Mouse (Mus musculus) lung, adult 18-20 months (tissue): ENCODE results near the gene Spo11.

ENCODE experiments used
- DNase-seq, 2 experiments: peaks; one replicate each; pipeline ENCODE4 v3.0.0; 2022; ENCODE audit warnings: mixed read lengths in 2 of 2

Gene Spo11

GRCm38 (mm10) chr2:172977409-172978130 is at the start of gene Spo11:
Spo11 (plus strand) TSS chr2:172977700.
- no peak for DNase-seq

DNA sequence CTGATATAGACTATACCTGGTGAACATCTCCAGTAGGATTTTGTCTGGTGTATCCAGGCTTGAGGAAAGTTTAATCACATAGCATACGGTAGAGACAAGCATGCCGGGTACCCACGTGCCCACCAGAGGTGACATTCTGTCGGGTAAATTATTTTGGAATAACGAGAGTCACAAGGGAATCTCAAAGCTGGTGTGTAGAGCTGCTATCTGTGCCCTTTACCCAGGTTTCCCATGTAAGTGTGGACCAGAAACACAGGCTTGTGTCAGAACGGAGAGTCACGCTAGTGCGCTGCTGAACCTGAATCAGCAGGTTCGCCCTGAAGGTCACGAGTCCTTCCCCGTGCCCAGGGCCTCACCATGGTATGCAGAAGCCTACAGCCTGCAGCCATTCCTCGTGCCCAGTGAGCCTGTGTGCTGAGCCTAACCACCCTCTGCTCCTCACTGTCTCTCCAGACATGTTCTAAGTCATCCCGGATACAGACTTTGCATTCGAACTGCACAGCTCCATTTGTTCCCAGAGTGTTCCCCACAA is 47.5 kb upstream of the Spo11 start:
- DNase-seq: no peak

DNA sequence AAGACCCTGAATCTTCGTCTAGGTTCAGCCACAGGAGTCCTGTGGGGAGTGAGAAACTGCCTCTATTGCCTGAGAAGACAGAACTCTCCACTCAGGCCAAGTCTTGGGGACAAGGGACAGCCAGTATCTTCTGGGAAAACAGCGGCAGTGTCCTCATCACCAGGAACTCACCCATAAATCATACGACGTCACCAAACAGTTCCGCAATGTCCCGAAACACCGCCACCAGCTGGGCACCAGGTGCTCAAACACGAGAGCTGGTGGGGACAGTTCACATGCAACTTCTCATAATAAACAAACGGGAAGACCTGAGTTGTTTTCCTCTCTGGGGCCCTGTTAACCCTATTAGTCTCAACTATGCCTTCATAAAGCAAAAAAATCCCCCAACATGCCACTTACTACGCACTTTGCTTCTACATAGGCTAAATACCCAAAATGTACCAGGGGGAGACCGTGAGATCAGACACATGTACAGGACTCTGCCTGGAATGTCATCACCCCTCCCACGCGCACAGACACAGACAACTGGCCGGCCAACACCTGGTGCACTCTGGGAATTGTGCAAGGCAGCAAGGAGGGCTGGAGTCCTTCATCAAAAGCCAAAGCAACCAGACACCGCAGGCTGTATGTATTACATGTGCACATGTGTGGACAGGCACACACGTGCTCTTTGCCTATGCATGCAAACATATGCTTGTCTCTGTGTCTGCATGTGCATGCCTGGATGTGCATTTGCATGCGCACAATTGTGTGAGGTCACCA is 46.2 kb upstream of the Spo11 start:
- DNase-seq: no peak

GRCm38 (mm10) chr2:172933631-172934419 is 43.7 kb upstream of the Spo11 start:
- DNase-seq: peak in 1 of 2 experiments; percentile 37

GRCm38 (mm10) chr2:172934420-172934788 is 43.1 kb upstream of the Spo11 start:
- no peak for DNase-seq

GRCm38 (mm10) chr2:172934891-172935740 is 42.4 kb upstream of the Spo11 start:
- DNase-seq: no peak

- DNase-seq: no peak
These were observed 41.5 kb upstream of the Spo11 start for GRCm38 (mm10) chr2:172935776-172936562.

GRCm38 (mm10) chr2:172936844-172937243 is 40.7 kb upstream of the Spo11 start:
- DNase-seq: no peak

DNA sequence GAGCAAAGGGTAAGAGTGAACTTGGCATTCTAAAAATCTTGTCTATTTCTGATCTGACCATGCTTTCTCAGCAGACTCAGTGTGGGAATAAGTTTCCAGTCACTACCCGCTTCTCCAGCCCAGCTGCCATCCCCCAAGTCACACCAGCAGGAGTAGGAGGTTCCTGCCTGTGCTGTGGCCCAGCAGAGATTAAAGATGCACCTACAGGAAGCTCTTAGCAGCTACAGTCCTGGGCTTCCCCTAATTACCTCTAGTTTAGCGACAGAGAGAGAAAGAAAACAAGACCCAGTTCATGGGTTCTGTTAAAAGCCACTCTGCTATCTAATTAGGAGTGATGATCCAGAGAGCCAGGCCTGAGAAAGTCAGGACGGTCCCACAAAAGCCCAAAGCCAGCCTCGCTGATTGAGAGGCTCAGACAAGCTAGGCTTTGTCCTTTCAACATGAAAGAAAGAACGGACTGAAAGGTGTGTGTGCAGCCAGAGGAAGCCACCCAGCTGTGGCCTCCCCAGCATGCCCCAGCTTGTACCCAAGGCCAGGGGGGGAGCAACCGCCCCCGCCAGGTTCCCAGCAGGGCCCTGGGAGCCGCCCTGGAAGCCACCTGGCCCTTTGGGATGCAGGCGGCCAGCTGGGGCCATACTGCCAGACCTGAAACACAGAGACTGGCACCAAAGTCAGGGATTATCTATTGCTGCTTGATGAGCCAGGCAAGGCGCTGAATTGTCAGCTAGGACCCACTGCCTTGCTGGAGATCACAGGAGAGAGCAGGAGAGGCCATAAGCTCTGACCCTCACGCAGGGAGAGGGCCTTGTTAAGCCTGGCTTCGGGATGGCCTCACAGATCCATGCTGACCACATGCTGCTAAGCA is 39.9 kb upstream of the Spo11 start:
- DNase-seq: no peak

- no peak for DNase-seq
These were observed 38.5 kb upstream of the Spo11 start for GRCm38 (mm10) chr2:172938761-172939638.

DNA sequence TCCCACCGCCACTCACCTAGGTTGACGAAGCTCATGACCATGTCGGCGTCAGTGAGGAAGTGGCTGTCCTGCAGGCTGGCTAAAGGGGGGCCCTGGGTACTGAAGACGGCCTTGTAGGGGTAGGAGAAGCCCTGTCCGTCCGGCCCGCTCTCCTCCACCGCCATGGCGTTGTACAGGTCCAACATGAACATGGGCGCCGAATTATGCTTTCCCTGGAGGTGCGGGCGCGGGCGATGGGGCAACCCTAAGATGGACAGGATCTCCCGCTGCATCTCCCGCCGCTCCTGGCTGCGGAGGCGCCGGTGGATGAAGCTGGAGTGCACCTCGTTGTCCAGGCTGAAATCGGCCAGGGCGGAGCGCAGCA is 37.9 kb upstream of the Spo11 start:
- no peak for DNase-seq

DNA sequence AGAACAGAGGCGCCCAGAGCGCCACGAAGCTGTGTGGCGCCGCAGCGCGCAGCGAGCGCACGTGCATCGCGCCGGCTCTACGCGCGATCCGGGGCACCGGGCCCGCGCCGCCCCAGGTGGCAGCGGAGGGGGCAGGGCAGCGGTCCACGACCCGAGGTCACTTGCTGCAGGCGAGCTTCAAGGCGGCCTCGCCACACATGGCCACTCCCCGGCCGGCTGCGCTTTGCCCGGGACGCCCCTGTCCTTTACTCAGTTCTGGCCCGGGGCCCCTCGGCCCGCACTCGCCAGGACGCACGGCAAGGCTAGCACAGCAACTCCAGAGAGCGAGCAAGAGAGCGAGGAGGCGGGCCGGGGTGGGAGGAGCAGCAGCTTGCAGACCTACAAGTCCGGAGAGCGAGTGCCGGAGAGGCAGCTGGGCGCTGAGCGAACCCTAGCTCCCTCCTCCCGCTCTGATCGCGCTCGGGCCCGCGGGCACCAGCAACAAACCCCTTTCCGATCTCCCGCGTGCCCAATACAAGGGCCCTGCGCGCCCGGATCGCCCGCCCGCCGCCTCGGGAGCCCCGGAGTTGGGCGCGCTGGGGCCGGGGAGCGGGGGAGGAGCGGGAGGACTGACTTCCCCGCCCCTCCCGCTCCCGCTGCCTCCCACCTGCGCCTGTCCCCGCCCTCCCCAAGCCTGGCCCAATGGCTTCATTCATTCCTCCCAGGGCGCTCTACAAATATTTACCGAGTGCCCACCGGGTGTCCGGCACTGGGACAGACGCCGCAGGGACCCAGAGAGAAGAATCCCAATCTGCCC is 37.3 kb upstream of the Spo11 start, which contains the start of gene Bmp7:
TSS of gene Bmp7 (minus strand) at position 319 of the 796 bp plus-strand sequence.
- DNase-seq: peak; percentile 50 to 58

DNA sequence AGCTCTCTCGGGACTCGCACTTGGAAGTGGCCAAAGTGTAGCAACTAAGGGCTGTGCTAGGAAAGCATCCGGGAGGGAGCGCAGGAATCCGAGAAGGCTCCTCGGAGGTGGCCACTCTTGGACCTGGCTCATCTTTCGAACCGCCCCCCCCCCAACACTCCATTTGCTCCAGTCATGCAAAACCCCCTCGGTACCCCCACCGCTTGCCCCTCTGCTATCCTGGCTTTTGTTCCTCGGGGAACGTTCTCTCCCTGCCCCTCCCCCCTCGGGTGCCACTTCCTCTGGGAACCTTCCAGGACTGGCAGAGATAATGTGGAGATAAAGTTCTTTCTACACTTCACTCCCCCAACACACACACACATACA is 36.7 kb upstream of the Spo11 start:
- DNase-seq: no peak

- no peak for DNase-seq
These were observed 28.4 kb upstream of the Spo11 start for GRCm38 (mm10) chr2:172949051-172949450.

DNA sequence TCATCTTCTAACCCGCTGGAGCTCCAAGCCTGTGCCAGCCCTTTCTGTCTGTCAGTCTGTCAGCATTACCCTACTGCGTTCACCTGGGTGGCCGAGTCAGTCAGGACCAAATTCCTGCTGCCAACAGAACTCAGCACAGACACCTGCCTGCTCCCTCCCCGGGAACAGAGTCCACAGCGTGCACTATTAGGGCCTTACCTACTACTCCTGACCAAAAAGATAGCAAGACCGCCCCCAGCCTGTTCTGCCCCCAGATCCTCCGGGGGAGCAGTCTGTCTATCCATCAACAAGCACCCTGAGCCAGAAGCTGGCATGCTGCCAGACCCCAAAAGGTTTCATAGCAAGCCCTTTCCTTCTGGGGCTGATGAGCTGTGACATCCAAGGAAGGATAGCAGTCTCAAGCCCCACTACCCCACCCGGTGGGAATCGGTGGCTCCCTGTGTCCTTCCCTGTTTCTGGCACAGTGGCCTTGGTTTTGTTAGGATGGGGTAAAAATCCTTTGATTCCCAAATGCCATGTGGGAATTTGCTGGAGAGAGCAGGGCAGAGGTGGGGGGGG is 27.3 kb upstream of the Spo11 start:
- no peak for DNase-seq

GRCm38 (mm10) chr2:172950722-172951121 is 26.8 kb upstream of the Spo11 start:
- DNase-seq: no peak

DNA sequence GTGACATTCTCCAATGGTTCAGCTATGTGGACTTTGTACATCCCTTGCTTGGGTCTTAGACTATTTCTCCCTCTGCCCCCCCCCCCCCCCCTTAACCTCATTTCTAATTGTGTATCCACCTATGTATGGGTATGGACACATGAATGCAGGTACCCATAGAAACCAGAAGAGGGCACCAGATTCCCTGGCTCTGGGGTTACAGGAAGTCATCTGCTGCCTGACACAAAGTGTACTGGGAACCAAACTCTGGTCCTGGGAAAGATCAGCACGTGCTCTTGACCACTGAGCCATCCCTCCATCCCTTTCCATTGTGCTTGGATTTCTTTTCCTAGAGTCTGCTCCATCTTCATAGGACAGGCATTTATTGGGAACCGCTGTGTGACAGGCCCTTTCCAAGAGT is 25.5 kb upstream of the Spo11 start:
- DNase-seq: no peak

GRCm38 (mm10) chr2:172958579-172958978 is 18.9 kb upstream of the Spo11 start:
- no peak for DNase-seq
